Mouse (Mus musculus): Measurements from ENCODE around the gene 4930519G04Rik. TPM values are rescaled to one million over a fixed set of nuclear protein-coding genes. Genes with fewer than 3 reads are reported as not detected.
A peak's percentile ranks its signal among the peaks of the same experiment; 100 is the strongest.
"Not testable (repeated sequence)": the region's sequence is repeated elsewhere in the genome, so short reads cannot be mapped to it uniquely, and the experiment has no call there.

Gene 4930519G04Rik
- polyA plus RNA-seq, 1 experiment from 2014 or later, result not detected

- Histone ChIP-seq H3K27me3 (ENCODE audit: control insufficient read depth, insufficient read depth, low read length) (no peaks in the 10 kb centered on the region), H3K4me2 (replicated peaks; ENCODE audit: low read depth, low read length) (no peak overlapping the region), H3K9ac (ENCODE audit: low read depth, low read length) (no peak overlapping the region), H3K27ac (ENCODE audit: low read depth, low read length) (no peak overlapping the region), H3K4me1 (replicated peaks; ENCODE audit: control insufficient read depth, insufficient read depth, low read length) (no peaks in the 10 kb centered on the region), H3K4me3 (ENCODE audit: low read depth, low read length) (no peak overlapping the region), H3K9me3 (ENCODE audit: control insufficient read depth, low read length) (no peaks in the 10 kb centered on the region), H3K36me3 (ENCODE audit: control insufficient read depth, insufficient read depth, low read length) (no peaks in the 10 kb centered on the region)
- ATAC-seq (ENCODE audit: low FRiP score), result no peak
- peak; percentile 11 for DNase-seq (ENCODE audit: low spot score)
- 50% methylated on average over 13 of the region's 13 CpGs for WGBS
Measured at GRCm38 (mm10) chr5:114908598-114909305, 55.3 kb downstream of the 4930519G04Rik start.

GRCm38 (mm10) chr5:114913686-114914085 is 60.2 kb downstream of the 4930519G04Rik start:
- no peaks in the 10 kb centered on the region for H3K9me3 ChIP-seq (ENCODE audit: control insufficient read depth, low read length)
- no peak overlapping the region for H3K9ac ChIP-seq (ENCODE audit: low read depth, low read length)
- H3K4me2 ChIP-seq (replicated peaks; ENCODE audit: low read depth, low read length), result no peak overlapping the region
- 78% methylated on average over 4 of the region's 4 CpGs for WGBS
- H3K27ac ChIP-seq (ENCODE audit: low read depth, low read length), result no peak overlapping the region
- H3K27me3 ChIP-seq (ENCODE audit: control insufficient read depth, insufficient read depth, low read length), result no peaks in the 10 kb centered on the region
- no peaks in the 10 kb centered on the region for H3K4me1 ChIP-seq (replicated peaks; ENCODE audit: control insufficient read depth, insufficient read depth, low read length)
- H3K4me3 ChIP-seq (ENCODE audit: low read depth, low read length), result no peak overlapping the region
- no peaks in the 10 kb centered on the region for H3K36me3 ChIP-seq (ENCODE audit: control insufficient read depth, insufficient read depth, low read length)
- ATAC-seq (ENCODE audit: low FRiP score) (no peak), DNase-seq (ENCODE audit: low spot score) (no peak)

- ATAC-seq (ENCODE audit: low FRiP score) (no peak), DNase-seq (ENCODE audit: low spot score) (no peak)
- 90% methylated on average over 8 of the region's 8 CpGs for WGBS
- Histone ChIP-seq H3K27ac (ENCODE audit: low read depth, low read length) (no peak overlapping the region), H3K9ac (ENCODE audit: low read depth, low read length) (no peak overlapping the region), H3K4me1 (replicated peaks; ENCODE audit: control insufficient read depth, insufficient read depth, low read length) (no peaks in the 10 kb centered on the region), H3K27me3 (ENCODE audit: control insufficient read depth, insufficient read depth, low read length) (no peaks in the 10 kb centered on the region), H3K4me2 (replicated peaks; ENCODE audit: low read depth, low read length) (no peak overlapping the region), H3K9me3 (ENCODE audit: control insufficient read depth, low read length) (no peaks in the 10 kb centered on the region), H3K4me3 (ENCODE audit: low read depth, low read length) (no peak overlapping the region), H3K36me3 (ENCODE audit: control insufficient read depth, insufficient read depth, low read length) (no peaks in the 10 kb centered on the region)
Measured at GRCm38 (mm10) chr5:114914855-114915254, 61.4 kb downstream of the 4930519G04Rik start.

GRCm38 (mm10) chr5:114915854-114916253 is 62.4 kb downstream of the 4930519G04Rik start:
- H3K4me3 ChIP-seq (ENCODE audit: low read depth, low read length), result no peak overlapping the region
- DNase-seq (ENCODE audit: low spot score), result no peak
- WGBS, result 82% methylated on average over 5 of the region's 5 CpGs

GRCm38 (mm10) chr5:114916777-114917176 is 63.3 kb downstream of the 4930519G04Rik start:
- Histone ChIP-seq H3K4me1 (replicated peaks; ENCODE audit: control insufficient read depth, insufficient read depth, low read length) (no peaks in the 10 kb centered on the region), H3K9me3 (ENCODE audit: control insufficient read depth, low read length) (no peaks in the 10 kb centered on the region), H3K36me3 (ENCODE audit: control insufficient read depth, insufficient read depth, low read length) (no peaks in the 10 kb centered on the region), H3K4me3 (ENCODE audit: low read depth, low read length) (no peak overlapping the region), H3K27me3 (ENCODE audit: control insufficient read depth, insufficient read depth, low read length) (no peaks in the 10 kb centered on the region), H3K9ac (ENCODE audit: low read depth, low read length) (no peak overlapping the region), H3K27ac (ENCODE audit: low read depth, low read length) (no peak overlapping the region), H3K4me2 (replicated peaks; ENCODE audit: low read depth, low read length) (no peak overlapping the region)
- DNase-seq (ENCODE audit: low spot score) (no peak), ATAC-seq (ENCODE audit: low FRiP score) (no peak)
- WGBS, result 81% methylated on average over 4 of the region's 4 CpGs

More at GRCm38 (mm10) chr5:114915854-114916253, 62.4 kb downstream of the 4930519G04Rik start:
- no peak for ATAC-seq (ENCODE audit: low FRiP score)
- Histone ChIP-seq H3K4me1 (replicated peaks; ENCODE audit: control insufficient read depth, insufficient read depth, low read length) (no peaks in the 10 kb centered on the region), H3K36me3 (ENCODE audit: control insufficient read depth, insufficient read depth, low read length) (no peaks in the 10 kb centered on the region), H3K27me3 (ENCODE audit: control insufficient read depth, insufficient read depth, low read length) (no peaks in the 10 kb centered on the region), H3K27ac (ENCODE audit: low read depth, low read length) (no peak overlapping the region), H3K4me2 (replicated peaks; ENCODE audit: low read depth, low read length) (no peak overlapping the region), H3K9ac (ENCODE audit: low read depth, low read length) (no peak overlapping the region), H3K9me3 (ENCODE audit: control insufficient read depth, low read length) (no peaks in the 10 kb centered on the region)

GRCm38 (mm10) chr5:114917357-114917756 is 63.9 kb downstream of the 4930519G04Rik start:
- DNase-seq (ENCODE audit: low spot score); H3K27ac ChIP-seq (ENCODE audit: low read depth, low read length); ATAC-seq (ENCODE audit: low FRiP score); H3K36me3 ChIP-seq (ENCODE audit: control insufficient read depth, insufficient read depth, low read length); H3K4me1 ChIP-seq (replicated peaks; ENCODE audit: control insufficient read depth, insufficient read depth, low read length); H3K27me3 ChIP-seq (ENCODE audit: control insufficient read depth, insufficient read depth, low read length); H3K4me2 ChIP-seq (replicated peaks; ENCODE audit: low read depth, low read length); H3K9ac ChIP-seq (ENCODE audit: low read depth, low read length); H3K9me3 ChIP-seq (ENCODE audit: control insufficient read depth, low read length); H3K4me3 ChIP-seq (ENCODE audit: low read depth, low read length): not testable (repeated sequence)
- whole genome bisulfite sequencing, result 96% methylated on average over 5 of the region's 5 CpGs

- Histone ChIP-seq H3K27ac (ENCODE audit: low read depth, low read length) (no peak overlapping the region), H3K4me2 (replicated peaks; ENCODE audit: low read depth, low read length) (no peak overlapping the region), H3K36me3 (ENCODE audit: control insufficient read depth, insufficient read depth, low read length) (no peaks in the 10 kb centered on the region), H3K4me3 (ENCODE audit: low read depth, low read length) (no peak overlapping the region), H3K27me3 (ENCODE audit: control insufficient read depth, insufficient read depth, low read length) (no peaks in the 10 kb centered on the region), H3K9me3 (ENCODE audit: control insufficient read depth, low read length) (no peaks in the 10 kb centered on the region), H3K9ac (ENCODE audit: low read depth, low read length) (no peak overlapping the region), H3K4me1 (replicated peaks; ENCODE audit: control insufficient read depth, insufficient read depth, low read length) (no peaks in the 10 kb centered on the region)
- no peak for DNase-seq (ENCODE audit: low spot score)
- no peak for ATAC-seq (ENCODE audit: low FRiP score)
- WGBS, result 82% methylated on average over 19 of the region's 19 CpGs
Measured at GRCm38 (mm10) chr5:114921551-114922365, 68.3 kb downstream of the 4930519G04Rik start.

- H3K27me3 ChIP-seq (ENCODE audit: control insufficient read depth, insufficient read depth, low read length), result no peaks in the 10 kb centered on the region
- 71% methylated on average over 10 of the region's 10 CpGs for WGBS
Measured at GRCm38 (mm10) chr5:114922366-114922731, 68.9 kb downstream of the 4930519G04Rik start.

More at GRCm38 (mm10) chr5:114922366-114922731, 68.9 kb downstream of the 4930519G04Rik start:
- ATAC-seq (ENCODE audit: low FRiP score), result no peak
- Histone ChIP-seq H3K4me2 (replicated peaks; ENCODE audit: low read depth, low read length) (no peak overlapping the region), H3K4me3 (ENCODE audit: low read depth, low read length) (no peak overlapping the region), H3K36me3 (ENCODE audit: control insufficient read depth, insufficient read depth, low read length) (no peaks in the 10 kb centered on the region), H3K27ac (ENCODE audit: low read depth, low read length) (no peak overlapping the region), H3K4me1 (replicated peaks; ENCODE audit: control insufficient read depth, insufficient read depth, low read length) (no peaks in the 10 kb centered on the region), H3K9ac (ENCODE audit: low read depth, low read length) (no peak overlapping the region), H3K9me3 (ENCODE audit: control insufficient read depth, low read length) (no peaks in the 10 kb centered on the region)
- DNase-seq (ENCODE audit: low spot score), result no peak
